Mouse (Mus musculus) heart, postnatal 0 days (tissue): ENCODE data around the gene Slc2a10.

Source experiments
- CTCF ChIP-seq: IDR thresholded peaks from 2 replicates; pipeline ENCODE4 v1.5.1; 2016; ENCODE audit warnings: antibody characterized with exemption, control low read depth, low read depth
- EP300 ChIP-seq: IDR thresholded peaks from 2 replicates; pipeline ENCODE4 v1.6.1; 2016; ENCODE audit warnings: antibody characterized with exemption, low read depth

DNA sequence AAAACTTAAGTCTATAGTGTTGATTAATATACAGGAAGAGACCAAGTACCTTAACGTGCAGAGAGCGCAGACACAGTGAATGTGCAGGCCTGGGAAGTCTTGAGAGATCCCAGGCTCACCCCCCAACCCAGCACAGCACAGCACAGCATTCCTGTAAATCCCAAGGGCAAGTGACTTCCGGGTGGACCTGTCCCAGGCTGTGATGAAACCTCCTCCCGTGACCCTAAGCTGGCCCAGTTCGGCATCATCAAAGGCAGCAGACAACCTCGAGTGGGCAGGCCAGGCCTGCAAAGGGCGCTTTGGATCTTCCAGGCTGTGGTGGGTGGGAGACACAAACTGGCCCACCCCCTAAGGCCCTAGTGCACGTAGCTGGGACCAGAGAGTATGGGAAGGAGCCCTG lies 21.6 kb upstream of the Slc2a10 start:
- TF ChIP-seq CTCF (no peak), EP300 (no peak)
